Mouse (Mus musculus): ENCODE data around the gene Myt1. TPM values are rescaled to one million over a fixed set of nuclear protein-coding genes. Genes with fewer than 3 reads are reported as not detected.

The Myt1 gene
- polyA plus RNA-seq (2015; fragmentation: Nextera tagmentation; extraction: Ambion mirVana): 0.08 and 0.17 TPM in 2 replicates

DNA sequence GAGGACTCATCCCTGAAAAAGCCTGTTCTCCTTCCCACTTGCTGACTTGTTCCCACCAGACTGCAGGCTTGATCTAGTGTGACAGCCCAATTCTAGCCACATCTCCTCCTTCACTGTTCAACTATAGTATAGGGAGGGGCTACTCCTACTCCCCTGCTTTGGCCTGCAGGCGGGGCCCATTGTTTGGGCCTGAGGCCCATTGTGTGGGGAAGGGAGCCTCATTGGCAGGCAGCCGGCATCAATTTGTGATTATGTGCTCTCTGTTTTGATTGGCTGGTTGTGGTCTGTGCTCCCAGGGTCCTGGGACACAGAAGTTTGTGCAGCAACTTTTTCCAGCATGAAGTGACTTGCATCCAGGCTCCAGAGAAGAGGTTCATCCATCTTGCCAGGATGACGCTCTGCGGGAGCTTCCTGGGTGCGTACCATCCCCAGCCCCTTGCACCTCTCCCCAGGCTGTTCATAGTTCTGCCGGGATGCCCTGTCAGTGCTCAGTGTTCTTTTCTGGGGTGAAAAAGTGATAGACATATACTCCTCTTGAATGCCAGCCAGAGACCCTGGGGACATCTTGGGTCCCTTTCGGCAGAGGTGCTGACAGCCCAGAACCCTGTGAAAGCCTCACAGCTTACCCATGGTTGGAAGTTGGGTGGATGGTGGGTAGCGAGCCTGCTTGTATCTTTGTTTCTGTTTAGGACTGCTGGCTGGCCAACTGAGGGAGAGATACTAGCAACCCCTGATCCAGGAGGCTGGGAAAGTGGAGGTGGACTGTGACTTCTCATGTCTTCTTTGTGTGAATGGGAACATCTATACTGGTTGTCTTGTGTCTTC, at the start of gene Myt1:
Gene Myt1, plus strand, starts transcription at position 327 of the 825 bp plus-strand sequence.
- no peaks in the 10 kb centered on the region for H3K4me1 ChIP-seq
- no peak within 1 kb of the TSS for H3K4me3 ChIP-seq

DNA sequence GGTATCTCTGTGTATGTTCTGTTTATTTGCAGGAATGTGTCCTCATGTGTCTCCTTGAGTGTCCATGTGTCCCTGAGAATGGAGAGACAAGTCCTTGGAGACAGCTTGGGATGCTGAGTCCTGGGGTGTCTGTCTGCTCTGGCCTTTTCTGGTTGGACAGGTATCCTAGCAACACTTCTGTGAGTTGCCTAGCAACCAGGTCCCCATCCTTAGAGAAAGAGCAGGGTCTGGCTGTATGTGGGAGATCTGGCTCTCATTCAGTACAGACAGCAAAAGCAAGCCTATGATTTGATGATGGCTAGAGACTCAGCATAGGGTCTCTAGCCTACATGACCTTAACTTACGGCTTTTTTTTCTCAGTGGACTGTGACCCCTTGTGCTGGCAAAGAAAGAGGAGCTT, 49.4 kb upstream of the Myt1 start:
- WGBS: 79% methylated on average over 1 of the region's 1 CpGs
- no peak overlapping the region for H3K27ac ChIP-seq (replicated peaks)
- H3K4me3 ChIP-seq: no peak overlapping the region
- 0 out of 2 replicates have a peak, but pooled peaks cover under 1% of the 10 kb centered on the region for H3K36me3 ChIP-seq
- H3K4me2 ChIP-seq: no peak overlapping the region
- no peak overlapping the region for H3K9ac ChIP-seq
- H3K9me3 ChIP-seq: no peaks in the 10 kb centered on the region
- ATAC-seq (ENCODE audit: extremely low read depth, insufficient number of reproducible peaks, low FRiP score, low TSS enrichment): no peak
- no peaks in the 10 kb centered on the region for H3K27me3 ChIP-seq (replicated peaks)
- H3K4me1 ChIP-seq: peaks cover 31% of the 10 kb centered on the region

More for the DNA sequence above, at the start of gene Myt1:
- WGBS: 55% methylated on average over 8 of the region's 8 CpGs
- Histone ChIP-seq H3K27me3 (replicated peaks) (peaks cover 40% of the 10 kb centered on the region), H3K9ac (no peak within 1 kb of the TSS), H3K36me3 (no peaks in the 10 kb centered on the region), H3K9me3 (no peaks in the 10 kb centered on the region), H3K27ac (replicated peaks) (no peak within 1 kb of the TSS), H3K4me2 (no peak within 1 kb of the TSS)
- ATAC-seq (ENCODE audit: extremely low read depth, insufficient number of reproducible peaks, low FRiP score, low TSS enrichment): no peak

DNA sequence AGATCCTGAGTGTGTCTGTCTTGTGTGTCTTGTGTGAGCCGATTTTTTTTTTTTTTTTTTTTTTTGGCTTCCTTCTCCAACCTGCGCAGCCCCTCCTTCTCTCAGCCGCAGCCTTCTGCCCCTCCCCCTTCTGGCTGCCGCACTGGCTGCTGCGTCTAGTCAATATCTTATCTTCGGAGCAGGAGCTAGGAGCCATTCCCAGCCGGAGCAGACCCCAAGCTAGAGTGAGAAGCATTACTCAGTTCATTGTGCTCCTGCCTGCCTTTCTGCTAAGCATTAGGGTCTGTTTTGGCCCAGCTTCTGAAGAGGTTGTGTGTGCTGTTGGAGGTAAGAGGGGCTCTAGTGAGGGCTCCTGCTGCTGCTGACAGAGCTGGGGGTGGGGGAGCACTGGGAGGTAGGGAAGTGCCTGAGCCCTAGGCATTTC, 48.2 kb upstream of the Myt1 start, which contains the start of gene Oprl1:
Gene Oprl1, plus strand, starts transcription at position 114 of the 424 bp plus-strand sequence.
- 0% methylated on average over 7 of the region's 7 CpGs for WGBS
- peaks cover 12% of the 10 kb centered on the region; the same call in 1 of the 2 replicates for H3K36me3 ChIP-seq
- H3K9me3 ChIP-seq: no peaks in the 10 kb centered on the region
- H3K9ac ChIP-seq: peak within 1 kb of the TSS; percentile 76
- peaks cover 31% of the 10 kb centered on the region for H3K4me1 ChIP-seq
- H3K4me3 ChIP-seq: peak within 1 kb of the TSS; percentile 47
- no peaks in the 10 kb centered on the region for H3K27me3 ChIP-seq (replicated peaks)
- no peak for ATAC-seq (ENCODE audit: extremely low read depth, insufficient number of reproducible peaks, low FRiP score, low TSS enrichment)
- H3K4me2 ChIP-seq: peak within 1 kb of the TSS; percentile 67
- peak within 1 kb of the TSS; percentile 82 for H3K27ac ChIP-seq (replicated peaks)

- Histone ChIP-seq H3K9ac (peak overlapping the region; percentile 76), H3K4me1 (peaks cover 31% of the 10 kb centered on the region), H3K9me3 (no peaks in the 10 kb centered on the region), H3K36me3 (peaks cover 14% of the 10 kb centered on the region; the same call in 1 of the 2 replicates), H3K4me3 (peak overlapping the region; percentile 47), H3K27ac (replicated peaks) (peak overlapping the region; percentile 82), H3K4me2 (peak overlapping the region; percentile 67), H3K27me3 (replicated peaks) (no peaks in the 10 kb centered on the region)
- 62% methylated on average over 3 of the region's 3 CpGs for WGBS
- no peak for ATAC-seq (ENCODE audit: extremely low read depth, insufficient number of reproducible peaks, low FRiP score, low TSS enrichment)
Measured at GRCm38 (mm10) chr2:181715382-181715781, 47.8 kb upstream of the Myt1 start.

DNA sequence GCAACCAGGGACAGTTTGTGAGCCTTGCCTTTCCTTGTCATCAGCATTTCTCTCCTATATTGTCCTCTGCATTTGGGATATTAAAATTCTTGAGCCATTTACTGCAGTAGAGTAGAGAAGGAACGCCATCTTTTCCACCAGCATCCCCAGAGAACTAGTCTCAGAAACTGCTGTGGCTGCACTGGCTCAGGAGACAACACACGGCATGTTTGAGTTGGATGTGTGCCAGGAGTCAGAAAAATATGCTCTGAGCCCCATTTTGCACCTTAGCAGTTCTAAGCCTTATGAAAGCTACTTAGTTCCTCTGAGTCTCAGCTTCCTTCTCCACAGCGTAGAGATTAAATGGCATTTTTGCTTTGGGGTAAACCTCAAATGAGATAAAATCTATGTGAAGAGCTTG, 46.1 kb upstream of the Myt1 start:
- no peaks in the 10 kb centered on the region for H3K27me3 ChIP-seq (replicated peaks)
- WGBS: 40% methylated on average over 3 of the region's 3 CpGs
- no peak for ATAC-seq (ENCODE audit: extremely low read depth, insufficient number of reproducible peaks, low FRiP score, low TSS enrichment)
- H3K4me3 ChIP-seq: no peak overlapping the region
- no peaks in the 10 kb centered on the region for H3K9me3 ChIP-seq
- no peak overlapping the region for H3K9ac ChIP-seq
- H3K4me2 ChIP-seq: 0 out of 2 replicates have a peak overlapping the region, but pooled peaks have one; percentile 67
- H3K4me1 ChIP-seq: peaks cover 31% of the 10 kb centered on the region
- H3K36me3 ChIP-seq: peaks cover 14% of the 10 kb centered on the region; the same call in 1 of the 2 replicates
- H3K27ac ChIP-seq (replicated peaks): no peak overlapping the region

- H3K9me3 ChIP-seq: no peaks in the 10 kb centered on the region
- H3K9ac ChIP-seq: no peak overlapping the region
- H3K4me2 ChIP-seq: no peak overlapping the region
- H3K4me3 ChIP-seq: no peak overlapping the region
- H3K27ac ChIP-seq (replicated peaks): no peak overlapping the region
- ATAC-seq (ENCODE audit: extremely low read depth, insufficient number of reproducible peaks, low FRiP score, low TSS enrichment): no peak
- peaks cover 21% of the 10 kb centered on the region for H3K4me1 ChIP-seq
- H3K27me3 ChIP-seq (replicated peaks): no peaks in the 10 kb centered on the region
- peaks cover 14% of the 10 kb centered on the region; the same call in 1 of the 2 replicates for H3K36me3 ChIP-seq
- 34% methylated on average over 3 of the region's 3 CpGs for WGBS
Measured at GRCm38 (mm10) chr2:181720061-181720460, 43.1 kb upstream of the Myt1 start.

- H3K9ac ChIP-seq: no peak overlapping the region
- no peak overlapping the region for H3K4me2 ChIP-seq
- no peak overlapping the region for H3K27ac ChIP-seq (replicated peaks)
- H3K4me3 ChIP-seq: no peak overlapping the region
- H3K36me3 ChIP-seq: peaks cover 14% of the 10 kb centered on the region; the same call in 1 of the 2 replicates
- no peaks in the 10 kb centered on the region for H3K27me3 ChIP-seq (replicated peaks)
- H3K9me3 ChIP-seq: no peaks in the 10 kb centered on the region
- no peak for ATAC-seq (ENCODE audit: extremely low read depth, insufficient number of reproducible peaks, low FRiP score, low TSS enrichment)
- H3K4me1 ChIP-seq: peaks cover 11% of the 10 kb centered on the region; the same call in 1 of the 2 replicates
Measured at GRCm38 (mm10) chr2:181721200-181721599, 41.9 kb upstream of the Myt1 start.

- Histone ChIP-seq H3K36me3 (peaks cover 14% of the 10 kb centered on the region; the same call in 1 of the 2 replicates), H3K27me3 (replicated peaks) (no peaks in the 10 kb centered on the region), H3K27ac (replicated peaks) (no peak overlapping the region), H3K4me3 (no peak overlapping the region), H3K4me2 (no peak overlapping the region), H3K9ac (no peak overlapping the region), H3K4me1 (peaks cover under 1% of the 10 kb centered on the region; the same call in 1 of the 2 replicates), H3K9me3 (no peaks in the 10 kb centered on the region)
- ATAC-seq (ENCODE audit: extremely low read depth, insufficient number of reproducible peaks, low FRiP score, low TSS enrichment): no peak
- 18% methylated on average over 3 of the region's 3 CpGs for WGBS
Measured at GRCm38 (mm10) chr2:181722213-181722612, 40.9 kb upstream of the Myt1 start.

GRCm38 (mm10) chr2:181727659-181728262, 35.4 kb upstream of the Myt1 start:
- no peaks in the 10 kb centered on the region for H3K36me3 ChIP-seq
- H3K4me1 ChIP-seq: no peaks in the 10 kb centered on the region
- H3K9ac ChIP-seq: no peak overlapping the region
- H3K27ac ChIP-seq (replicated peaks): no peak overlapping the region
- 50% methylated on average over 9 of the region's 9 CpGs for WGBS
- no peaks in the 10 kb centered on the region for H3K27me3 ChIP-seq (replicated peaks)
- H3K4me3 ChIP-seq: no peak overlapping the region
- H3K4me2 ChIP-seq: no peak overlapping the region
- H3K9me3 ChIP-seq: no peaks in the 10 kb centered on the region
- ATAC-seq (ENCODE audit: extremely low read depth, insufficient number of reproducible peaks, low FRiP score, low TSS enrichment): no peak

DNA sequence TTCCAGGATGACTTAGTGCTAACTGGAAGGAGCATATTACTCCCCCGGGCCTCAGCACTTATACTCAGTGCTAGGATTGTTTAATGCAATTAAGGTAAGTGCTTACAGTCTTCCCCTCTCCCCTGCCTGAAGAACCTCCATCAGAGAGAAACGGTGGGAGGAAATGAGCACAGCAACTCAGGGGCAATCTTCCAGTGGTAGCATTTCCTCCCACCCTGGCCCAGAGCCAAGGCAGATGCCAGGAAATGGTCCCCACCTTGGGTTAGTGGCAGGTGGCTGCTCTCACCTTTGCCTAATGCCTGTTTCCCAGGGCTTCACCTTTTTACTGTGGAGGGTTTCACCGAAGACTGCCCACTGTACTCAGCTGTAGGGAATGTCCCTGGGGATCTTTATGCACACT, 33.1 kb upstream of the Myt1 start:
- no peaks in the 10 kb centered on the region for H3K36me3 ChIP-seq
- H3K4me3 ChIP-seq: no peak overlapping the region
- no peak overlapping the region for H3K4me2 ChIP-seq
- no peak for ATAC-seq (ENCODE audit: extremely low read depth, insufficient number of reproducible peaks, low FRiP score, low TSS enrichment)
- no peaks in the 10 kb centered on the region for H3K9me3 ChIP-seq
- WGBS: 59% methylated on average over 3 of the region's 3 CpGs
- H3K27me3 ChIP-seq (replicated peaks): no peaks in the 10 kb centered on the region
- no peaks in the 10 kb centered on the region for H3K4me1 ChIP-seq
- no peak overlapping the region for H3K9ac ChIP-seq
- H3K27ac ChIP-seq (replicated peaks): no peak overlapping the region

DNA sequence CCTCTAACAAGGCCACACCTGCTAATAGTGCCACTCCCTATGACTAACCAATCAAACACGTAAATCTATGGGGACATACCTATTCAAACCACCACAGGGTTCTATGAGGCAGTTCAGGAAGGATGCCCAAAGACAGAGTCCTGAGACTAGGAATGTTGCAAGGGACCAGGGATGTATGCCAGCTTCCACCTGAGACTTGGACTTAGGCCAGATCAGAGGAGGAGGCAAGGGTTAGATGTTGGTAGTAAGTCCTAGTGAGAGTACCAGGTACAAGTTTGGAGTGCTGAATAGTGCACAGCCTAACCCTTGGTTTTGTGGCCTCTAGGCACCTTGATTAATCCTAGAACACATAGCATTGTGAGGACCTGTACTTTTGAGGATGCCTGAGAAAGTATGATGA, 10.5 kb upstream of the Myt1 start:
- ATAC-seq (ENCODE audit: extremely low read depth, insufficient number of reproducible peaks, low FRiP score, low TSS enrichment): no peak
- no peaks in the 10 kb centered on the region for H3K27me3 ChIP-seq (replicated peaks)
- 73% methylated on average over 1 of the region's 1 CpGs for WGBS
- H3K9ac ChIP-seq: no peak overlapping the region
- H3K36me3 ChIP-seq: no peaks in the 10 kb centered on the region
- no peaks in the 10 kb centered on the region for H3K9me3 ChIP-seq
- no peaks in the 10 kb centered on the region for H3K4me1 ChIP-seq
- no peak overlapping the region for H3K27ac ChIP-seq (replicated peaks)
- H3K4me2 ChIP-seq: no peak overlapping the region
- H3K4me3 ChIP-seq: no peak overlapping the region

All from heart, embryonic 13.5 days (tissue).